Mouse (Mus musculus): Measurements from ENCODE around the gene Olfr805.

Gene Olfr805

GRCm38 (mm10) chr10:129729275-129729674, at the start of gene Olfr805:
TSS of gene Olfr805 (minus strand) at chr10:129729375.
- DNase-seq (ENCODE audit: low read depth in 1 of 2, low spot score in 2 of 2) = no peak

GRCm38 (mm10) chr10:129778123-129778522, 48.9 kb upstream of the Olfr805 start:
- DNase-seq (ENCODE audit: low read depth in 1 of 2, low spot score in 2 of 2) = no peak

- no peak for DNase-seq (ENCODE audit: low read depth in 1 of 2, low spot score in 2 of 2)
These were observed 45.2 kb upstream of the Olfr805 start, which contains the start of gene Olfr809 for GRCm38 (mm10) chr10:129774338-129774737. TSS of gene Olfr809 (plus strand) at chr10:129774638.

- no peak for DNase-seq (ENCODE audit: low read depth in 1 of 2, low spot score in 2 of 2)
These were observed 36.0 kb upstream of the Olfr805 start, which contains the start of gene Olfr808 for GRCm38 (mm10) chr10:129765182-129765581. TSS of gene Olfr808 (plus strand) at chr10:129765482.

- no peak for DNase-seq (ENCODE audit: low read depth in 1 of 2, low spot score in 2 of 2)
These were observed 28.5 kb upstream of the Olfr805 start, which contains the start of gene Olfr807 for GRCm38 (mm10) chr10:129757693-129758092. TSS of gene Olfr807 (minus strand) at chr10:129757793.

- no peak for DNase-seq (ENCODE audit: low read depth in 1 of 2, low spot score in 2 of 2)
These were observed 12.6 kb upstream of the Olfr805 start, which contains the start of gene Olfr806 for GRCm38 (mm10) chr10:129741821-129742220. TSS of gene Olfr806 (minus strand) at chr10:129741921.

GRCm38 (mm10) chr10:129702910-129703309, 26.3 kb downstream of the Olfr805 start, which contains the start of gene Olfr804:
TSS of gene Olfr804 (plus strand) at chr10:129703210.
- no peak for DNase-seq (ENCODE audit: low read depth in 1 of 2, low spot score in 2 of 2)

- no peak for DNase-seq (ENCODE audit: low read depth in 1 of 2, low spot score in 2 of 2)
These were observed 35.0 kb downstream of the Olfr805 start, which contains the start of gene Olfr803 for GRCm38 (mm10) chr10:129694186-129694585. TSS of gene Olfr803 (minus strand) at chr10:129694286.

- DNase-seq (ENCODE audit: low read depth in 1 of 2, low spot score in 2 of 2) = no peak
These were observed 41.1 kb downstream of the Olfr805 start, which contains the start of gene Olfr802 for GRCm38 (mm10) chr10:129688069-129688468. TSS of gene Olfr802 (minus strand) at chr10:129688169.

GRCm38 (mm10) chr10:129673765-129674164, 55.4 kb downstream of the Olfr805 start, which contains the start of gene Olfr801:
TSS of gene Olfr801 (minus strand) at chr10:129673865.
- DNase-seq (ENCODE audit: low read depth in 1 of 2, low spot score in 2 of 2) = no peak

Data from monocyte, adult 2 months (primary cell).